Mouse (Mus musculus): Measurements from ENCODE around the gene Olfr1380. TPM values are rescaled to one million over a fixed set of nuclear protein-coding genes. Genes with fewer than 3 reads are reported as not detected.

Olfr1380 gene
- polyA plus RNA-seq, 1 experiment from 2014 or later, result not detected

Other genes with a start within 250 kb of the Olfr1380 start
- gene Olfr1391, start 234.1 kb upstream of the Olfr1380 start, polyA plus RNA-seq (2014; fragmentation: Nextera tagmentation; extraction: Ambion mirVana), result not detected in 2 replicates
- gene Olfr1390, start 221.7 kb upstream of the Olfr1380 start, polyA plus RNA-seq (2014; fragmentation: Nextera tagmentation; extraction: Ambion mirVana), result not detected in 2 replicates
- not detected in 2 replicates for gene Olfr1389, start 133.8 kb upstream of the Olfr1380 start, polyA plus RNA-seq (2014; fragmentation: Nextera tagmentation; extraction: Ambion mirVana)
- gene Olfr1388, start 120.3 kb upstream of the Olfr1380 start, polyA plus RNA-seq (2014; fragmentation: Nextera tagmentation; extraction: Ambion mirVana), result 0.07 TPM in 1 of 2 replicates, not detected in the other
- not detected in 2 replicates for gene Olfr1387, start 101.5 kb upstream of the Olfr1380 start, polyA plus RNA-seq (2014; fragmentation: Nextera tagmentation; extraction: Ambion mirVana)
- gene Olfr1386, start 91.8 kb upstream of the Olfr1380 start, polyA plus RNA-seq (2014; fragmentation: Nextera tagmentation; extraction: Ambion mirVana), result not detected in 2 replicates
- not detected in 2 replicates for gene Olfr1385, start 67.8 kb upstream of the Olfr1380 start, polyA plus RNA-seq (2014; fragmentation: Nextera tagmentation; extraction: Ambion mirVana)
- gene Olfr1384, start 50.2 kb upstream of the Olfr1380 start, polyA plus RNA-seq (2014; fragmentation: Nextera tagmentation; extraction: Ambion mirVana), result not detected in 2 replicates
- gene Olfr1383, start 37.2 kb upstream of the Olfr1380 start, polyA plus RNA-seq (2014; fragmentation: Nextera tagmentation; extraction: Ambion mirVana), result not detected in 2 replicates
- not detected in 2 replicates for gene Olfr1382, start 28.6 kb upstream of the Olfr1380 start, polyA plus RNA-seq (2014; fragmentation: Nextera tagmentation; extraction: Ambion mirVana)
- gene Olfr1381, start 13.4 kb upstream of the Olfr1380 start, polyA plus RNA-seq (2014; fragmentation: Nextera tagmentation; extraction: Ambion mirVana), result not detected in 2 replicates
- gene Flt4, start 52.4 kb downstream of the Olfr1380 start, polyA plus RNA-seq (2014; fragmentation: Nextera tagmentation; extraction: Ambion mirVana), result 2.2 and 2.8 TPM in 2 replicates
- gene Scgb3a1, start 106.7 kb downstream of the Olfr1380 start, polyA plus RNA-seq (2014; fragmentation: Nextera tagmentation; extraction: Ambion mirVana), result not detected in 2 replicates
- 40.1 and 42.1 TPM in 2 replicates for gene Cnot6, start 155.8 kb downstream of the Olfr1380 start, polyA plus RNA-seq (2014; fragmentation: Nextera tagmentation; extraction: Ambion mirVana)
- 4.9 and 6.0 TPM in 2 replicates for gene Gfpt2, start 237.3 kb downstream of the Olfr1380 start, polyA plus RNA-seq (2014; fragmentation: Nextera tagmentation; extraction: Ambion mirVana)

Measured in hindbrain, embryonic 14.5 days (tissue).